Mouse (Mus musculus): ENCODE results near the gene Aco1.
A peak's percentile ranks its signal among the peaks of the same experiment; 100 is the strongest.

Gene Aco1

DNA sequence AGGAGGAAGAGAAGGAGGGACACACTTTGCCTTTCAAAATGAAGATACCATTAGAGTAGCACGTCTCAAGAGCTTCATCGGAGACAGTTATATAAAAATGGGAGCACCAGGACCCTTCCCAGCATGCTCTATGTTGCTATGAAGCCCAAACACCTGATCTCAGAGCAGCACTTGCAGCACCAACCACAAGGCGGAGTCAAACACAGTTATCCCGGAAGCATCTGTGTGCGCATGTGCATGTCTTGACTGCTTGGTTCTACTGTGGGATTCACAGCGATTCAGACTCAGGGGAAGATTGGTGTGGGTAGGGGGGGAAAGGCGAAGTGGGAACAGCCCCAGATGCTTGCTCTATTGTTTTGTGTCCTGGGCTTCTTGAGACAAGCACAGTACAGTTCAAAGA, 75.5 kb downstream of the Aco1 start:
- DNase-seq (ENCODE audit: low spot score): no peak

GRCm38 (mm10) chr4:40220437-40220836, 77.6 kb downstream of the Aco1 start:
- DNase-seq (ENCODE audit: low spot score): no peak

DNA sequence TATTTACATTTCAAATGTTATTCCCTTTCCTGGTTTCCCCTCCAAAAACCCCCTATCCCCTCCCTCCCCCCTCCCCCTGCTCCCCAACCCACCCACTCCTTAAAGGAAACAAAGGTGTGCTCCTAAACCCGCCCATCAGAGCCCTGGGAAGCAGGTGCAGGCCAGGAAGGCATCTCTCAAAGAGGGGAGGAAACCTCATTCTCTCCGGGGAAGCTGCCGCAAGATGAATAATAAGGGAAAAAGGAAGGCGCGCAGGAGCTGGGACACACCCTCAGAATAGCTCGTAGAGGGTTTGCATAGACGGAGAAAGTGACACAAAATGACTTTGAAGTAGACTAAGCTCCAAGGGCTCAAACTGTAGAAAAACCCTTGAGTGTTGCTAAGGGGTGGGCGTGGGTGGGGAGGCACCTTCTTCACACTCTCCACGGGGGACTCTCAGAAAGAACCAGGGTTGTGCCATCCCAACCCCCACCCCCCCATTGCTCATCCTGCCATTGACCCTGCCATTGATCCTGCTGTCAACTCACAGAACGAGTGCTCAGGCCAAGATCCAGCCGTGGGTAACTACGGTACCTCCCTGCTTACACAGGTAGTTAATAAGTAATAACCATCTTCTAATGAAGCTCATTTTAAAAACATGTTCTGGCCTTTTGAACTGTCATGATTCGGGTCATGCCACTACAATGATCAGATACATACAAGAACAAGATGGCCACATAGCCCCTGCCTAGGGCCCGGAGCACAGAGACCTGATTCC, 78.3 kb downstream of the Aco1 start:
- DNase-seq (ENCODE audit: low spot score): no peak

GRCm38 (mm10) chr4:40221876-40222585, 79.2 kb downstream of the Aco1 start:
- DNase-seq (ENCODE audit: low spot score): no peak

DNA sequence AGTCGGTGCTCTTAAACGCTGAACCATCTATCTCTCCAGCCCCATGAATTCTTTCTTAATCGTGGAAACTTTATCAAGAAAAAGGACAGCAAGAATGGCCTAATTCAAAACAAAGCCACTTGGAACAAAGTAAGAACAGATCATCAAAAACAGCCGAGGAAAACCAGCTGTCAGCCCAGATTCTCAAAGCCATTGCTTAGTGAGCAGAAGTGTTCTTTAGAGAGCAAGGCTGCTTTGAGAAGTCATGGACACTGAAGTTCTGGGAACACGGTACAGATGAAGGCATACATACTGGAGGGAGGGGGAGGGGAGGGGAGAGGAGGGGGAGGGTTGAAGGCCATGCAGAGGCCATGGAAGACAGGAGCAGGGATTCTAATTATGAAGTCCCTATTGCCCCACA, 83.2 kb downstream of the Aco1 start:
- DNase-seq (ENCODE audit: low spot score): no peak

DNA sequence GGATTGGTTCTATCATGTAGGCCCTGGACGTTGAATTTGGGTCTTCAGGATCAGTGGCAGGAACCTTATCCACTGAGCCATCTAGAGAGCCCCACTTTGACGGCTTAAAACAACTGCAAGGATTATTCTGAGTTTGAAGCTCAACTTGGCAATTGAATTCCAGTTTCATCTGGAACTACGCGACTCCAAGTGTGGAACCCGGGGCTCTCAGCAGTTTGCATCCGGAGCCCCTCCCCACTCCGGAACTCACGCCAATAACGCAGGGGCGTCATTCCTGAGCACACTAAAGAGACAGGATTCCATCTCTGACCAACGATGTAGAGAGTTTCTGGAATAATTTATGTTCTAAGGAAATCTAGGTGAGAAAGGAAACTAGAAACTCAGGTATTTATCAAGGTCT, 84.2 kb downstream of the Aco1 start:
- DNase-seq (ENCODE audit: low spot score): no peak

DNA sequence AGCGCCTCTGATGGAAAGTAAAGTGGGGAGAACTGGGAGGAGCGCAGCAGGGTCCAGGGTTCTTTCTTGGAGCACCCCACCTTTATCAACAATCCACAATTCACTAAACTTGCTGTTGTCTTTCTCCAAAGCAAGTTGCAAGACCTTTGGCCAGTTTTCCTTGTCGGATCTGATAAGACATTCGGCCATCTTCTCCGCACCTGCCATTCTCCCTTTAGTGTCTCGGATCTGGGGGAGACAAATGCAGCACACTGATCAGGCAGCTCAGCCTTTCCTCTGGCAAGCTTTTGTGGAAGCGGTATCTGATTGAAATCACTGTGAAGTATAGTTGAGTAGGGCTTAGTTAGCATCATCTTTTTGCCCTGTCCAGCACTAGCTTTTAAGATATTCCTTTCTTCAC, 85.0 kb downstream of the Aco1 start:
- no peak for DNase-seq (ENCODE audit: low spot score)

GRCm38 (mm10) chr4:40229723-40230122, 86.8 kb downstream of the Aco1 start:
- no peak for DNase-seq (ENCODE audit: low spot score)

DNA sequence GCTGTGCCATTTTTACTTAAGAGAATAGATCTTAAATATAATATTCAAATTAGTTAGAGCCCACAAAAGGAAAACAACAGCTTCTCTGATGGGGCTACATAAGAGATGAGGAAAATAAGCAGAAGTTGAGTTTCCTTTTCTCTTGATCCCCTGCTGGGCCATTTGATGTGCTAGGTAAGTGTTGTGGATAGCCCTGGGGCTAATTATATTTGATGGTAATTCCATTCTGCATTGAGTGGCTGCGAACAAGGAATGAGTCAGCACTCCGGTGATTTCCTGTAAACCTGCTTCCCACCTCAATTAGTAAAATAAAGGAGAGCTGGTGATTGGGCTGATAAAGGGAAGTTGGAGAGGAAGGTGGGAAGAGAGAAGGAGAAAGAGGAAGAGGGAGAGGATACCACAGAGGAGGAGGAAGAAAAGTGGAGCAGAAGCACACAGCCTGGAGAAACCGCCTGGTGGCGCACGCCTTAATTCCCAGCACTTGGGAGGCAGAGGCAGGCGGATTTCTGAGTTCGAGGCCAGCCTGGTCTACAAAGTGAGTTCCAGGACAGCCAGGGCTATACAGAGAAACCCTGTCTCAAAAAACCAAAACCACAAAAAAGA, 90.3 kb downstream of the Aco1 start:
- DNase-seq (ENCODE audit: low spot score): no peak

- no peak for DNase-seq (ENCODE audit: low spot score)
These were observed 91.4 kb downstream of the Aco1 start for GRCm38 (mm10) chr4:40234256-40234655.

- no peak for DNase-seq (ENCODE audit: low spot score)
These were observed 93.9 kb downstream of the Aco1 start for GRCm38 (mm10) chr4:40236829-40237228.

DNA sequence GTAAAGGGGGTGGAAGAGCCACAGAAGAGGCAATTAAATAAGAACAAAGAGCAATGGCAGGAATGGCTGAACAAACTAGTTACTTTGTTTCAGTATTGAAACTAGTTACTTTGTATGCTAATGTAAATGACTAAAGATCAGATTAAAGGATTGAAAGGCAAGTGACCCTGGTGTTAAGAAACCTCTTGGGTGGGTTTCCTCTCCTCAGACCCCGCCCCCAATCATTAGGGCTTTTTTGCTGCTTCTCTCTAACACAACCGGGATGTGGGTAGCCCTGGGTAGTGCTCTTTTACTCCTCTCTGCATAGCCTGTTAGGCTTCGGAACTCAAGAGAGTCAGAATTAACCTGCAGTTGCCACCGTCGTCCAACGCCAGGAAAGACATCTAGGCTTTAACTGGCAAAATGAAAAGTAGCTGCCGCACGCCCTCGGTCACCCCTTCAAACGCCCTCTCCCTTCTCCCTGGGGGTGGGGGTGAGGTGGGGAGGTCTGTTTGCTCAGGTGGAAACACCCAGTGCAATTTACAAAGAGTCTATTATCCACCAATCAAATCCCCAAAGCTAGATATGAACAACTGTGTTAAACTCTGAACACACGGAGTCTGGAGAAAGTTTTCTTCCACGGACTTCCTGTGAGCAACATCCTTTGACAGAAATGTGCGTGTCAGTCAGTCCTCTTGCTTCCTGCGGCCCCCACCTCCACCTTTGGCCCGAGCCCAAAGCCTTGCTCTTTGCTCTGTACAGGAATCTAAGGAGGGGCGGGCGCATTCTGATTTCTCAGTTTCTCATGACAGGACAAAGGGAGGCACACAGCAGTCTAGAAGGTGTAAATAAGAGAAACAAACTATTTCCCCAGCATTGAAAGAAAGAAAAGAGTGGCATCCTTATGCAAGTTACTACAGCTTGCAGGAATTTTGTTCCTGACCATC, 95.9 kb downstream of the Aco1 start:
- DNase-seq (ENCODE audit: low spot score): peak; percentile 77

GRCm38 (mm10) chr4:40239409-40240271, 96.8 kb downstream of the Aco1 start, which contains the start of gene Ddx58:
Gene Ddx58, minus strand, starts transcription at chr4:40239828.
- peak; percentile 41 for DNase-seq (ENCODE audit: low spot score)

GRCm38 (mm10) chr4:40240272-40240744, 97.4 kb downstream of the Aco1 start:
- DNase-seq (ENCODE audit: low spot score): no peak

- no peak for DNase-seq (ENCODE audit: low spot score)
These were observed 99.0 kb downstream of the Aco1 start for GRCm38 (mm10) chr4:40241928-40242327.

GRCm38 (mm10) chr4:40243006-40243405, 100.1 kb downstream of the Aco1 start:
- DNase-seq (ENCODE audit: low spot score): no peak

DNA sequence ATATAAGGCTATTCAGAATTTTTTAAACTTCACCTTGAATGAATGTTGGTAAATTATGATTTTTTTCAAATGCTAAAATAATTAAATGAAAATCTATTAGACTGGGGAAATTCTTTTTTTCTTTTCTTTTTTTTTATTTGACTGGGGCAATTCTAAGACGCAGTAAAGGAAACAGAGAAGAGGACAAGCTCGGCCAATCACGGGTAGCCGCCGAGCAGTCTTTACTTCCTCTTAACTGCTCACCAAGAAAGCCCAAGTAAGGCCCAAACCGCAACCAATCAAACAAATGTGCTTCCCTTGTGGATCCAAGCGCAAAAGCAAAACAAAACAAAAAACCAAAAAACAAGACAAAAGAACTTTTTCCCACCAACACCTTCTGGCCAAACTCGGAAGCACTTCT, 101.2 kb downstream of the Aco1 start:
- DNase-seq (ENCODE audit: low spot score): no peak
